Mouse (Mus musculus): ENCODE data around the gene Cramp1l.

GRCm38 (mm10) chr17:25065189-25065588, 49.6 kb upstream of the Cramp1l start:
- TF ChIP-seq GATA1 (IDR thresholded peaks at IDR 0.05; ENCODE audit: low read length), result no peak
- TF ChIP-seq TAL1 (IDR thresholded peaks at IDR 0.05; ENCODE audit: low read length), result no peak
